Mouse (Mus musculus): ENCODE data around the gene BC004004.

DNA sequence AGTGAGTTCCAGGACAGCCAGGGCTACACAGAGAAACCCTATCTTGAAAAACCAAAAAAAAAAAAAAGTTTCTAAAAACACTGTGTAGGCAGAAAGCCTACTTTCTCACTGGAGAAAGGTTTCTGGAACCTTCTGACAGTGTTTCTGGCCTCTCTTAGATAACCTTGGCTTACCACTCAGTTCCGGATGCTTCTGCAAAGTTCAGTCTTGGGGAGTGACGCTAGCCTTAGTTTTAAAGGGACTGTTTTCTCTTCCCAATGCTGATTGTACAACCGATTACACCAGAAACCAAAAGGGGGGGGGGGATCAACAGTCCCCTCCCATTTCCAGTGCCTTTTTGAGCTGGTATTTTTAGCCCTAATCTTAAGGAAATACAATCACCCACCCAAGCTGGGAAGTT lies 55.0 kb downstream of the BC004004 start:
- TF ChIP-seq POLR2A (IDR thresholded peaks at IDR 0.05; ENCODE audit: insufficient read length, low read depth) (no peak), TCF3 (IDR thresholded peaks at IDR 0.05; ENCODE audit: insufficient read length, low read depth) (no peak), TCF12 (IDR thresholded peaks at IDR 0.05; ENCODE audit: insufficient read depth, poor library complexity, severe bottlenecking) (no peak), USF1 (IDR thresholded peaks at IDR 0.05; ENCODE audit: low read depth) (no peak), MAX (IDR thresholded peaks at IDR 0.05; ENCODE audit: low read depth) (no peak), MYOG (IDR thresholded peaks at IDR 0.05; ENCODE audit: control insufficient read depth in 1 of 3, insufficient read depth in 1 of 3, insufficient read length in 2 of 3, low read depth in 2 of 3) (no peak), POLR2AphosphoS2 (IDR thresholded peaks at IDR 0.05; ENCODE audit: insufficient read length, low read depth) (no peak), E2F4 (IDR thresholded peaks at IDR 0.05; ENCODE audit: insufficient read depth) (no peak), REST (IDR thresholded peaks at IDR 0.05; ENCODE audit: insufficient read depth, insufficient read length) (no peak), CEBPB (IDR thresholded peaks at IDR 0.05; ENCODE audit: insufficient read depth, poor library complexity, severe bottlenecking) (no peak)
